Mouse (Mus musculus) ovary, postnatal 36 days (tissue): Measurements from ENCODE around the gene Aldh3b1.
"Not testable (repeated sequence)": the region's sequence is repeated elsewhere in the genome, so short reads cannot be mapped to it uniquely, and the experiment has no call there.

Experiments used
- DNase-seq: peaks from one replicate; pipeline ENCODE4 v3.0.0; 2022; ENCODE audit warnings: low spot score, mixed read lengths

Gene Aldh3b1

GRCm38 (mm10) chr19:3929211-3929941 is at the start of gene Aldh3b1:
TSS of gene Aldh3b1 (minus strand) at chr19:3929808.
- peak; percentile 94 for DNase-seq

DNA sequence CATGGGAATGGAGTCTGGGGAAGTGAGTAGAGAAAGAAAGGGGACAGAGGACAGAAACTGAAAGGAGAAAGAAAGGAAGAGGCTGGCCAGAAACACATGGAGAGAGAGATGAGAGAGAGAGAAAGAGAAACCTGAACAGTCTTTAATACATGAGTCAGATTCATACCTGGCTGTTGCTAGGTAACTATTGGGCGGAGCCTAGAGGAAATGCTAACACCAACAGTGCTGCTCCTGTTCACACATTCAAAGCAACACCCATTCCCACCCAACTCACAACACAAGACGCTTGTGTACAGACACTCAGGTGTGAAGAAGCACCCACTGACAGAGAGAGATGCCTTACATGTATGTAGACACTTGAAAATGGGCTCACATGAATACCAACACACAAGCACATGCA is 46.3 kb upstream of the Aldh3b1 start:
- DNase-seq: no peak

- DNase-seq: not testable (repeated sequence)
These were observed 45.0 kb upstream of the Aldh3b1 start for GRCm38 (mm10) chr19:3974608-3975007.

DNA sequence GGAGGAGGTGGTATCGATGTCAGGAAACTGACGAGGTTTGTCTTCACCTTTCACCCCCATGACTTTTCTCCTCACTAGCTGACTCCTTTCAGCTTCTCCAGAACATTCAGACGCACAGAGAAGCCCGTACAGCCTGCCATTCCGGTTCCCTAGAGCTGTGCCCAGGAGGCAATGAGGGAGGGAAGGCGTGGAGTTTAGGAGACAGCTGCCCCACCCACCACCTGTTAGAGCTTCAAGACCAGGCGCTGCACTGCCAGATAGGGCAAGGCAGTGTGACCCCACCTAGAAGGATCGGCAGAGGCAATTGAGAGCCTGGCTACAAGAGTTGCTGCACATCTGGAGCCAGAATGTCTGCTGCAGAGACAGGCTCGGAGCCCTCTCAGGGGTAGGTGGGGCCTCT is 42.6 kb upstream of the Aldh3b1 start, which contains the start of gene Aldh3b2:
TSS of gene Aldh3b2 (plus strand) at position 100 of the 400 bp plus-strand sequence.
- DNase-seq: no peak

DNA sequence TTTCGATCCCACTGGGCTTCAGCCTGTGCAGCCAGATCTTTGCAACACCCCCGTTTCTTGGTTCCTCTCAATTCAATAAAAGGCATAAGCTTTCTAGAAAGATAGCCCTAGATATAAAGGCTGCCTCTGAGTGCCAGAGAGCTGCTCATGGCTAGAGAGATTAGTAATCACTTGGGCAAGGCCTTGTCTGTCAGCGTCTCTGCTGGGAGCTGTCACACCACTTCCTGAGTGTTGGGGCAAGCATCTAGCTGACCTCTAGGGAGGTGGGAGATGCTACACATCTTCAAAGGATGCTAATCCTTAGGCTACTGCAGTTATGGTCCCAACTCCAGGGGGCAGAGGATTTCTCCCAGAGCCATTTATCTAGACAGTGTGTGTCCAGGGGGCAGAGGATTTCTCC is 37.6 kb upstream of the Aldh3b1 start:
- no peak for DNase-seq

DNA sequence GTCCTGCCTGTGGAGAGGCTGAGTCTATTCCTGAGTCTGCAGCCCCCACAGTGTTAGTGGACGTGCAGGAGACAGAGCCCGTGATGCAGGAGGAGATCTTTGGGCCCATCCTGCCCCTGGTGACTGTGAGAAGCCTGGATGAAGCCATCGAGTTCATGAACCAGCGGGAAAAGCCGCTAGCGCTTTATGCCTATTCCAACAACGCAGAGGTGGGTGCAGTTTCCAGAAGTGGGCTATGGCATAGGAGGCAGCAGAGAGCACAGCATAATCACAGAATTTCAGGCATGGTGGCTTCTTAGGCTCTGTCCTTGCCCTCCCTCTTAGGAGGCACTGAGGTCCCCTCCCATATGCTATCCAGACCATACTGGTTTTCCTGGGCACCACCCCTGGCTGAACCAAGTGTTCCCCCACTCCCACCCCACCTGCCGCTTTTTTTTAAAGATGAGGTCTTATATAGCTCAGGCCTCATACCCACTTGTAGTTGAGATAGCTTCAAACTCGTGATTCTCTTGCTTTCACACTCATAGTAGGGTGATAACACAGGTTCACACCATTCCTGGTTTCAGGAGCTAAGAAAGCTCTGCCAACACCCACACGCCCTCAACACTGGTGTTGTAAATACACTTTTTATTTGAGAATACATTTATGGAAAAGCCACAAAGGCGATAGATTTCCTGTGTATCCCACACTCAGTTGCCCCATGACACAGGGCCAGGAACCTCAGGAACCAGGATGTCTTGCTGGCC is 36.9 kb upstream of the Aldh3b1 start:
- DNase-seq: no peak

GRCm38 (mm10) chr19:3964030-3964429 is 34.4 kb upstream of the Aldh3b1 start:
- DNase-seq: no peak

DNA sequence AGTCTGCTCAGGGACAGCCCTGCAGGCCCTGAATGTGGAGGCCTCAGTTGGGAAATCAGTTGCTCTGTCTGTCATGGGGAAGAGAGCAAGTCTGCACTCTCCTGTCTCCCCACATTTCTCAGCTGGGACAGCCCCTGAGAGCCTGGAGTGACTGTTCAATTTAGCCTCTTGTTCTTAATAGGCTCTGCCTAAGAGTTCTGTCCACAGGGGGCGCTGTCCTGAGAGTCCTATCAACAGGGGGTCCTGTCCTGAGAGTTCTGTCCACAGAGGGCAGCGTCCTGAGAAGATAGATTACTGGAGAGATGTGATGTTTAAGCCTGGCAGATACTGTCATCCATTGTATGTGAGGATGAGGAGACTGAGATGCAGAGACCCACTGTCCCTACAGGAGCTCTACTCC is 32.9 kb upstream of the Aldh3b1 start:
- no peak for DNase-seq

DNA sequence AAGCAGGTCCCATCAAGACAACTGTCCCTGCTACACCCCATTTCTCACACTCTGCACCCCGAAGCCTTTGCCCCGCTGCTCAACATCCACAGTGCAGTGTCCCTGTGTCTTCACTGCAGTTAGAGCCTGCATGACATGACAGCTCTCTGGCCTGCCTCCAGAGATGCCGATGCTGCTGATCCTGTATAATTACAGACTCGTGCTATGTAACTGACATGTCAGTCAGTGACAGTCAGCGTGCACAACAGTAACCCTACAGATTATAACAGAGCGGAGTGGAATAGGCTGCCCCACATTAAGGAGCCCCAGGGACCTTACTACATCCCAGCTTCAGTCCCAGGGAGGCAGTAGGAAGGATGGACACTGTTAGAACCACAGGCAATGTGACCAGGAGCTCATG is 32.2 kb upstream of the Aldh3b1 start:
- DNase-seq: not testable (repeated sequence)

GRCm38 (mm10) chr19:3960211-3960610 is 30.6 kb upstream of the Aldh3b1 start:
- DNase-seq: no peak

DNA sequence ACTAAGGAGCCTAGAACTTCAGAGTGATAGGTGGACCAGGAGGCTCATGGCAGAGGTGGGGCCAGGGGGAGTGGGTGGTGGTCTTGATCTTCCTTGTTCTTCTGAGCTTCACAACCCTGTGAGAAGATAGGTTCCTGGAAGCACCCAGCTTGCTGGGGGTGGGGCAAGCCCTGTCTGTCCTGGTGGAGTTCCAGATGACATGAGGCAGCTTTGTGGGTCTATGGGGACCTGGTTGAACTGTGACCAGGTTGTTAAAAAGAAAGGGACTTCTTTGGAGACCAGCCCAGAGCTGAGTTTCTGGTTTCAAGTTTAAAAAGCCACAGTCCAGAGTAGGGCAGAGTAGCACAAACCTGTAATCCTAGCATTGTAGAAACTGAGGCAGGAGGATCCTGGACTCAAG is 29.4 kb upstream of the Aldh3b1 start:
- no peak for DNase-seq

DNA sequence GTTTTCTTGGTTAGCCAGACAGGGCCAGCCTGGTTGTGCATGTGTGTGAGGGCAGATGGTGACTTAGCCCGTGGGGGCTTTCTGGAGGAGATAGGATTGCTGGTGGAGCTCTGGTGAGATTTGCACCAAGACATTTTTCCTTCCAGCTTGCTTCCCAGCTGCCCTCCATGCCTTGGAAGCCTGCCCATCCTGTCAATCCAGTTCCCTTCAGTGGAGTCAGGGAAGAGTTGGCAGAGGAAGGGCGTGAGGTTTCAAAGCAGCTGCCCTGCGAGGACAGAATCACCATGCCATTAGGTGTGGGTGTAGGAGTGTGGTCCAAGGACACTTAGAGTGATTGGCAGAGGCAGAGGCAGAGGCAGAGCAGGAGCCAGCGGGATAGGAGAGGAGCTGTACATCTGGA is 28.9 kb upstream of the Aldh3b1 start, which contains the start of gene Aldh3b3:
TSS of gene Aldh3b3 (plus strand) at position 176 of the 400 bp plus-strand sequence.
- DNase-seq: no peak

GRCm38 (mm10) chr19:3957296-3958036 is 27.9 kb upstream of the Aldh3b1 start:
- not testable (repeated sequence) for DNase-seq

GRCm38 (mm10) chr19:3955804-3956203 is 26.2 kb upstream of the Aldh3b1 start:
- no peak for DNase-seq

GRCm38 (mm10) chr19:3955033-3955432 is 25.4 kb upstream of the Aldh3b1 start:
- no peak for DNase-seq

- no peak for DNase-seq
These were observed 22.5 kb upstream of the Aldh3b1 start for GRCm38 (mm10) chr19:3952099-3952498.

- no peak for DNase-seq
These were observed 21.9 kb upstream of the Aldh3b1 start for GRCm38 (mm10) chr19:3951461-3951860.

- no peak for DNase-seq
These were observed 20.7 kb upstream of the Aldh3b1 start for GRCm38 (mm10) chr19:3950331-3950730.

DNA sequence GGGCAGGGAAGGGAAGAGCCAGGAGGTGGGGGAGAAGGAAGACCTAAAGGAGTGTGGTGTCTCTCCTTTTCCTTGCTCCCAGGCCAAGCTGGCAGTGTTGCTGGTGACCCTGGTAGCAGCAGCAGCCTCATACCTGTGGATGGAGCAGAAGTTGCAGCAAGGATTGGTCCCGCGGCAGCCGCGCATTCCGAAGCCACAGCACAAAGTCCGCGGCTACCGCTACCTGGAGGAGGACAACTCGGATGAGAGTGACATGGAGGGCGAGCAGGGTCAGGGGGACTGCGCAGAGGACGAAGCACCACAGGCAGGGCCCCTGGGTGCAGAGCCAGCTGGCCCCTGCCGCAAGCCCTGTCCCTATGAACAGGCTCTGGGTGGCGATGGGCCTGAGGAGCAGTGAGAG is 18.9 kb upstream of the Aldh3b1 start:
- DNase-seq: no peak

GRCm38 (mm10) chr19:3947813-3948212 is 18.2 kb upstream of the Aldh3b1 start:
- DNase-seq: no peak

DNA sequence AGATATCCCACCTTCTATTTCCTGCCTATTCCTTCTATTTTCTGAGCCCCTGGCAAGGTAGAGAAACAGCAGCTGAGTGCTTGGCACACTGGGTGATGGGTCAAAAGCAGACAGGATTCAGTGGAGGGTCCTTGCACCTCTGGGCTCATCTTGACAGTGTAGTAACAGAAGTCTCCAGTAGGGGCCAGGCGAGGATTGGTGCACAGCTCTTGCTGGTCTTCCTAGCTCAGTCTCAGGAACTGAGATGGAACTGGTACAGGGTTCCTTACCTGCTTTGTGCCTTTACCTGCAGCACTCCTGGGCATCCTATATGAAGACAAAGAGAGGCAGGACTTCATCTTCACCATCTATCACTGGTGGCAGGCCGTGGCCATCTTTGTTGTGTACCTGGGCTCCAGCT is 17.1 kb upstream of the Aldh3b1 start:
- peak; percentile 50 for DNase-seq

DNA sequence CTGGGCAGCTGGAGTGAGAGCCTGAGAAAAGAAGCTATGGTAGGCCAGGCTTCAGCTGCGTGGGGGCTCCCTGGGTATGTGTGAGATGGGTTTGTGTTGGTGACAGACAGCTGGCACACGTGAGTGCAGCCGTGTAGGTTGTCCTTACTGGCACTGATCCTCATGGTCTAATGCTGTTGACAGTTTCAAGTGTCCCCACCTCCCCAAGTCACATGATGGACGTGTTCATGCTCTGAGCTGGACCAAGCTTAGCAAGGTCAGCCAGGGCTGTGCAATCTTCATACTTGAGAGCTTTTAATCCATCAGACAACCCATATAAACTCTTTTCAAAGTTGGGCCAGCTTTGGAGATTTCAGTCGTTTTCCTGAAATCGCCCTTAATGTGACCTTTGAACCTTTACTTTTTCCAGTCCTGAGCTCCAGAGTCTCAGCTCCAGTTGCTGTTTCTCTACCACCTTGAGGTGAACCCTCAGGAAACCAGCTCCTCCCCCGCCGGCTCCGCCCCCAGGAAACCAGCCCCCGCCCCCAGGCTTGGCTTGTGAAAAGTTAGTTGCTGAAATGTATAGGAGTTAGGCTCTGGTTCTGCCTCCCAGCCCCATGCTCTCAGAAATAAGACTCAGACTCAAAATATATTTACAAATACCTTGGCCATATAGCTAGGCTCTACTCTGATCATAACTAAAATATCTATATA is 16.4 kb upstream of the Aldh3b1 start:
- no peak for DNase-seq
